Mouse (Mus musculus) heart, embryonic 16.5 days (tissue): Measurements from ENCODE around the gene Lgmn. TPM values are rescaled to one million over a fixed set of nuclear protein-coding genes. Genes with fewer than 3 reads are reported as not detected.

ENCODE experiments used
- ATAC-seq: fragments of 200-750 bp; cut with Nextera tagmentation; replicated peaks from 2 replicates; pipeline ENCODE4 v1.8.0; 2017; ENCODE audit warnings: moderate number of reproducible peaks; ENCODE audit not compliant: insufficient read depth, low FRiP score; ENCODE audit errors: extremely low read depth
- H3K27ac ChIP-seq: fragments of 300-500 bp; sonication (generic); 2 replicates; pipeline ENCODE4 v1.5.1; 2014; ENCODE audit warnings: mild to moderate bottlenecking, low read length, control low read depth, moderate library complexity
- H3K27me3 ChIP-seq: fragments of 300-500 bp; sonication (generic); 2 replicates; pipeline ENCODE4 v1.6.1; 2014; ENCODE audit warnings: low read length, mixed read lengths; ENCODE audit not compliant: control insufficient read depth, insufficient read depth
- H3K36me3 ChIP-seq: fragments of 300-500 bp; sonication (generic); 2 replicates; pipeline ENCODE4 v1.6.1; 2014; ENCODE audit not compliant: control insufficient read depth, insufficient read depth
- H3K4me1 ChIP-seq: fragments of 300-500 bp; sonication (generic); 2 replicates; pipeline ENCODE4 v1.6.1; 2014; ENCODE audit warnings: low read length, mixed read lengths; ENCODE audit not compliant: control insufficient read depth, insufficient read depth
- H3K4me2 ChIP-seq: fragments of 300-500 bp; sonication (generic); 2 replicates; pipeline ENCODE4 v1.6.1; 2014; ENCODE audit warnings: low read depth, mild to moderate bottlenecking, control low read depth, low read length
- H3K4me3 ChIP-seq: fragments of 300-500 bp; sonication (generic); 2 replicates; pipeline ENCODE4 v1.5.1; 2014; ENCODE audit warnings: mild to moderate bottlenecking, control low read depth, low read length
- H3K9ac ChIP-seq: fragments of 300-500 bp; sonication (generic); 2 replicates; pipeline ENCODE4 v1.6.1; 2014; ENCODE audit warnings: low read length, control low read depth
- H3K9me3 ChIP-seq: fragments of 300-500 bp; sonication (generic); replicated peaks from 2 replicates; pipeline ENCODE4 v1.6.1; 2016; ENCODE audit warnings: low read length; ENCODE audit not compliant: control insufficient read depth
- WGBS: fragments of 180-500 bp; shearing (Covaris S2); extraction: QIAGEN DNeasy Blood & Tissue Kit; methylation state at CpG from one replicate; pipeline ENCODE4 v1.1.7; 2014; 5-methylcytosine and 5-hydroxymethylcytosine counted together
- polyA plus RNA-seq: library from polyadenylated mRNA; unstranded; fragments of >200 nt; fragmentation: Nextera tagmentation; extraction: Ambion mirVana; gene quantifications from 2 replicates; pipeline ENCODE4 v1.2.1, GENCODE M21; 2015

Lgmn gene
- polyA plus RNA-seq, 1 experiment from 2014 or later: 107 TPM

DNA sequence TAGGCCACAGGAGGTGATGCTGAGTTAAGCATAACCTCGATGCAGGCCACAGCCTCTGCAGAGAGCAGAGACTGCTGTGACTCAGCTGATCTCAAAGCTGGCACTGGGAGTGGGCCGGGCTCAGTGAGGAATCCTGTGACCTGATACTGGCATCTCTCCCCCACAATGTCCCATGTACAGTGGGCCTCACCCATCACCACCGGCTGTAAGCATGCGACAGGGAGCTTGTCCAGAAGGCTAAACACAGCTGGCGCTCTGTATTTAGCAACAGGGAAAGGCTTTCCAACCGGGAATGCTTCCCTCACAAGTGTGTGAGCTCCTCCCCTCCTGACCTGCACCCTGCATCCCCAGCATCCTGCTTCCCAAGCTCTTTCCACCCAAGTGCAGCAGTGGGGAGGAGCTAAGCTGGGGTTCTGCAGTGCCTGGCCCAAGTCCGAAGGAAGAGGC is 23.2 kb downstream of the Lgmn start:
- peak; percentile 93 for ATAC-seq
- Histone ChIP-seq H3K36me3 (peaks cover 4% of the 10 kb centered on the region), H3K4me3 (no peak overlapping the region), H3K27me3 (no peaks in the 10 kb centered on the region), H3K27ac (peak overlapping the region; percentile 66), H3K9ac (no peak overlapping the region), H3K9me3 (no peaks in the 10 kb centered on the region), H3K4me1 (peaks cover 38% of the 10 kb centered on the region), H3K4me2 (no peak overlapping the region)
- 17% methylated on average over 7 of the region's 7 CpGs for WGBS

DNA sequence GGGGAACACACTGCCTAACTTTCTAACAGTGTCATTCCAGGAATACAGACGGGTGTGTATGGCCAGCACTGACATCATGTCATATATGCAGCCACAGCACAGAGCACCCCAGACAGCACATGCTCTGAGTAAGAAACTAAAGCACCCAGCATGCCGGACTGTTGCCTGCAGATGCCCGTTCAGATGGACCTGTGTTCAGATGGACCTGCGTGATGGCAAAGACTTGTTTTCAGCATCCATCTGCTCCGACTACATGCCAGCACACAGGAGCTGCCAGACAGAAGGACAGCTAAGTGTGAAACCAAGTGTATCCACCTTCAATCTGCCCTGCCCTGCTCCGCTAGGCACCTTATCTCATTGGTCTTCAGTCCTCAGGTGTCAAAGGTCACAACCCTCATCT is 24.9 kb downstream of the Lgmn start:
- Histone ChIP-seq H3K27me3 (no peaks in the 10 kb centered on the region), H3K4me1 (peaks cover 25% of the 10 kb centered on the region), H3K36me3 (peaks cover 4% of the 10 kb centered on the region), H3K9me3 (no peaks in the 10 kb centered on the region), H3K4me2 (no peak overlapping the region), H3K4me3 (no peak overlapping the region), H3K27ac (no peak overlapping the region), H3K9ac (no peak overlapping the region)
- no peak for ATAC-seq
- 84% methylated on average over 6 of the region's 6 CpGs for WGBS

DNA sequence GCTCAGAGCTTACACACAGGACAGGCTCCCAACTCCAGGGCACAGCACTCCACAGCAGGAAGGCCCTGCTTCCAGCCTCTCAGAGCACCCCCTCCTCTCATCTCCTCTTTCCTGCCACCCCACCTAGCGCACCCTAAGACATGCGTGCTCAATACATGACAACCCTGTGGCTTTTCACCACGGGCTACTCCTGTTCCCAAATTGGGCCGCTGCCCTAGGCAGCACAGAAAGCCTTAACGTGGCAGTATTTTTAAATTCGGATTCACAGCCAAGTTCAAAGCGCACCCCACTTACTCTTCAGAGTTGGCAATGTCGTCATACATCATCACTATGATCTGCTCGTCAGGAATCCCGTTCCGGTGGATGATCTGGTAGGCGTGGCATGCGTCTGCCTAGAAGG is 26.4 kb downstream of the Lgmn start:
- H3K4me3 ChIP-seq: no peak overlapping the region
- no peak overlapping the region for H3K9ac ChIP-seq
- 0 out of 2 replicates have a peak overlapping the region, but pooled peaks have one; percentile 13 for H3K27ac ChIP-seq
- no peak overlapping the region for H3K4me2 ChIP-seq
- ATAC-seq: no peak
- no peaks in the 10 kb centered on the region for H3K9me3 ChIP-seq
- H3K4me1 ChIP-seq: peaks cover 21% of the 10 kb centered on the region
- H3K36me3 ChIP-seq: peaks cover 4% of the 10 kb centered on the region
- no peaks in the 10 kb centered on the region for H3K27me3 ChIP-seq
- WGBS: 64% methylated on average over 13 of the region's 13 CpGs

DNA sequence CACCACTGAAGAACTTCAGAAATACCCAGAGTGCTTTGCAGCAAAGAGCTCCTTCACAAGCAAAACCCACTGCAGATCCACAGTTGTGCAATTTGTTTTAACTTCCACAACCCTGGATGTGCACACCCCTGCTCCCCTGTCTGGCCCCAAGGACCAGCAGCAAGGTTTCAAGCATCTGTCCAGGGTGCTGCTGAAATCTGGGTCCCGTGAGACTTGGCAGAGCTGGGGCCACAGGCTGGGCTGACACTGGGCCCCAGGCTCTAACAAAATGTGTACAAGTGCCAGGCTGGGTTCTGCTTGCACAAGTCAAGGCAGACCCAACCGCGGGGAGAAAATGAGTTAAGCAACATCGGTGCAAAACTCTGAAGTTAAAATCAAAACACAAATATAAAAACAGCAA is 41.0 kb downstream of the Lgmn start:
- H3K27me3 ChIP-seq: no peaks in the 10 kb centered on the region
- H3K9me3 ChIP-seq: no peaks in the 10 kb centered on the region
- H3K4me3 ChIP-seq: no peak overlapping the region
- no peak overlapping the region; the same call in 1 of the 2 replicates for H3K27ac ChIP-seq
- peaks cover 15% of the 10 kb centered on the region for H3K4me1 ChIP-seq
- H3K36me3 ChIP-seq: peaks cover 41% of the 10 kb centered on the region
- no peak for ATAC-seq
- no peak overlapping the region for H3K9ac ChIP-seq
- no peak overlapping the region for H3K4me2 ChIP-seq
- WGBS: 72% methylated on average over 4 of the region's 4 CpGs

DNA sequence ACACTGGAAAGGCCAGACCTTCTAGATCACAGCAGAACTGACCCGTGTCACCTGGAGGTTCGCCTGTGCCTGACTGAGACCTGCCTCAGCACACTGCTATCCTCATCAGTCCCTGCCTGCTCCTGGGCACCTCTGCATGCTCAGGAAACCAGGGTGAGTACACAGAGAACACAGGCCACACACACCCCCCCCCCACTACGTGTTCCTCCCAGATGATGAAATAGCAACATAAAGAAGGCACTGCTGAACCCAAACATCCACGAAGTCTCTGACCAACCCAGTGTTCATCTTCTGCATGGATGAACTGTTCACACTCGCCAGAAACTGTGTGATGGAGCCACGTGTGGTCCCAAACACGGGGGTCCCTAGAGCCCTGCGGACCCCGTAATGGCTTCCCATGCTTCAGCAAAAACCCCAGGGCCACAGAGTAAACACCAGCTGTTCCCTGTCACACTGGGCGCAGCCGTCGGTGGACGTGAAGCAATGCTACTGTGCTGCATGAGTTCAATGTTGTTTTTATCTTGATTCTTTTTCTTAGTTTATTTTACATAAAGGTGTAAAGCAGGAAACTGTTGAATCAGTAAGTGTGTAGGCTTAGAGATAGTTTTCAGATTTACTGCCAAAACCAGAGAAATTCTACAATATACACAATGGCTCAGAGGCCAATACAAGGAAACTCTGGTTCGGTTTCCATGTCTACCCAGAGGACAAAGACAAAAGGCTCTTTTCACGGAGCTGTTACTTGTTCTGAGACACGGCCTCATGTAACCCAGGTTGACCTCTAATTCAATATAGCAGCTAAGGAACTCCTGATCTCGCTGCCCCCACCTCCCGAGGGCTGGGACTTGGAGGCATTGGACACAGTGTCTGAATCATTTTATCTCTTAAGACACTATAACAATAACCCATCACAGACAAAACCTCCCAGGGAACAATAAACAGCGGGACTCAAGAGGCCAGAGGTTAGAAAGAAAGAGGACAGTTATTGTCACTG is 43.3 kb downstream of the Lgmn start:
- Histone ChIP-seq H3K36me3 (peaks cover 43% of the 10 kb centered on the region), H3K4me3 (no peak overlapping the region), H3K27me3 (no peaks in the 10 kb centered on the region), H3K27ac (no peak overlapping the region), H3K9ac (no peak overlapping the region), H3K4me1 (peaks cover 15% of the 10 kb centered on the region), H3K4me2 (no peak overlapping the region), H3K9me3 (no peaks in the 10 kb centered on the region)
- WGBS: 66% methylated on average over 19 of the region's 19 CpGs
- ATAC-seq: no peak

DNA sequence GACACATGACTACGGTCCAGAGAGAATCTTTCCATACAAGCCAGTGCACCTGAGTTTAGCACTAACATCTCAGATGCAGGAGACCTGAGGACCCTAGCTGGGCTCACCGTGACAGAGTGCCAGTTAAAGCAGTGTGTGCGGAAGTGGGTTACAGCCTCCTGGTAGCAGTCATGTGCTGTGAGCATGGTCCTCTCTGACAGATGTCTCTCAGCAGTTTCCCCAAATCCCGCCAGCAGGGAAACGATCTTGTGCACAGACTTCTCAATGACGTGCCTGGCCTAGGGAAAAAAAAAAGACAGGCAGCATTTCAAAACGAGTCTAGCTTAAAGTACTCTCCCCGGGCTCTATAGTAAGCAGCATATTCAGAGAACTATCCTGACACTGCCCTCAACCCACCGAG is 44.1 kb downstream of the Lgmn start:
- H3K27ac ChIP-seq: no peak overlapping the region
- H3K4me1 ChIP-seq: peaks cover 15% of the 10 kb centered on the region
- no peak overlapping the region for H3K4me3 ChIP-seq
- no peaks in the 10 kb centered on the region for H3K9me3 ChIP-seq
- no peak overlapping the region for H3K9ac ChIP-seq
- no peak overlapping the region for H3K4me2 ChIP-seq
- no peak for ATAC-seq
- H3K36me3 ChIP-seq: peaks cover 36% of the 10 kb centered on the region
- H3K27me3 ChIP-seq: no peaks in the 10 kb centered on the region
- WGBS: 76% methylated on average over 9 of the region's 9 CpGs

DNA sequence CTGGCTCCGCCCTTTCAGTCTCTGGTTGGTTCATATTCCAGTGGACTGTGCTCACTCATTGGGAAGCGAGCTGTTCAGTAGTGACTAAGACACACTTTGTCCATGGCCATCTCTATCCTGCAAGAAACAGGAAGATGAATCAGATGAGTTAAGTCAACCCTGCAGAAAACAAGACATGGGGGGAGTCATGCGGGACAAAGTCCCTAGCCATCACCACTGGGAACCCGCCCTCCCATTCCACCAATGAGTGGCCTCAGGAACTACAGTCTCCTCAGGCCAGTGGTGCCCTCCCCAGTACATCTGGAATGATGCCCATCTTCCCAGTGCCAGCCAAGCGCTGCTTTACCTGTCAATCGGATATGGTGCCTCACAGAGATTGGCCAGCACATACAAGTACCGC is 45.1 kb downstream of the Lgmn start:
- no peak for ATAC-seq
- WGBS: 92% methylated on average over 7 of the region's 7 CpGs
- Histone ChIP-seq H3K9me3 (no peaks in the 10 kb centered on the region), H3K36me3 (peaks cover 32% of the 10 kb centered on the region), H3K4me1 (peaks cover 10% of the 10 kb centered on the region), H3K27me3 (no peaks in the 10 kb centered on the region), H3K4me2 (no peak overlapping the region), H3K9ac (no peak overlapping the region), H3K4me3 (no peak overlapping the region), H3K27ac (no peak overlapping the region)

DNA sequence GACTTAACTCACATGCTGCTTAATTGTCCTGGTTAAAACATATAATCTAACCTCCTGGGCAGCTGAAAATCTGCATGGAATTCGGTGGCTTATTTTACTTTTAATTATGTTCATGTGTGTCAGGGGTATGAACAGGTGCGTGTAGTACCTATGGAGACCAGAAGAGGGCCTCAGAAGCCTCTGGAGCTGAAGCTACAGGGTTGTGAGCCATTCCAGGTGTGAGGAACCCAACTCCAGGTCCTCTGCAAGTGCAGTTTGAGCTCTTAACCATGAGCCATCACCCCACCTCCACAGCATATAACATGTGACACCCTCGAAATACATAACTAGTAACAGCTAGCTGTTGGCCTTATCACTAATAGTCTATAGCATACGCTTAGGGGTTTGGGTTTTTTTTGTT is 47.6 kb downstream of the Lgmn start:
- Histone ChIP-seq H3K9ac (no peak overlapping the region), H3K4me1 (no peaks in the 10 kb centered on the region), H3K9me3 (no peaks in the 10 kb centered on the region), H3K4me2 (no peak overlapping the region), H3K27ac (no peak overlapping the region), H3K36me3 (peaks cover 37% of the 10 kb centered on the region), H3K4me3 (no peak overlapping the region), H3K27me3 (no peaks in the 10 kb centered on the region)
- WGBS: 75% methylated on average over 4 of the region's 4 CpGs
- no peak for ATAC-seq

DNA sequence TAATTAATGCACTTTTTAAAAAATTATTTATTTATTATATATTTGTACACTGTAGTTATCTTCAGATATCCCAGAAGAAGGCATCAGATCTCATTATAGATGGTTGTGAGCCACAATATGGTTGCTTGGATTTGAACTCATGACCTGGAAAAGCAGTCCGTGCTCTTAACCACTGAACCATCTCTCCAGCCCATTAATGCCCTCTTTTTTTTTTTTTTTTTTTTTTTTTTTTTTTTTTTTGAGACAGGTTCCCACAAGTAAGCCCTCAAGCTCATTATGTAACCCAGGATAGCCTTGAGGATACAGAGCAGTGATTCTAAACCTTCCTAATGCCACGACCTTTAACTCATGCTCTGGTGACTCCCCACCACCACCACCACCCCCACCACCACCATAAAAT is 48.5 kb downstream of the Lgmn start:
- Histone ChIP-seq H3K27ac (no peak overlapping the region), H3K36me3 (peaks cover 36% of the 10 kb centered on the region), H3K9ac (no peak overlapping the region), H3K9me3 (no peaks in the 10 kb centered on the region), H3K4me2 (no peak overlapping the region), H3K4me3 (no peak overlapping the region), H3K27me3 (no peaks in the 10 kb centered on the region), H3K4me1 (no peaks in the 10 kb centered on the region)
- WGBS: 86% methylated on average over 2 of the region's 2 CpGs
- ATAC-seq: no peak
